Mouse (Mus musculus): ENCODE measurements around the gene Adipor2.

DNA sequence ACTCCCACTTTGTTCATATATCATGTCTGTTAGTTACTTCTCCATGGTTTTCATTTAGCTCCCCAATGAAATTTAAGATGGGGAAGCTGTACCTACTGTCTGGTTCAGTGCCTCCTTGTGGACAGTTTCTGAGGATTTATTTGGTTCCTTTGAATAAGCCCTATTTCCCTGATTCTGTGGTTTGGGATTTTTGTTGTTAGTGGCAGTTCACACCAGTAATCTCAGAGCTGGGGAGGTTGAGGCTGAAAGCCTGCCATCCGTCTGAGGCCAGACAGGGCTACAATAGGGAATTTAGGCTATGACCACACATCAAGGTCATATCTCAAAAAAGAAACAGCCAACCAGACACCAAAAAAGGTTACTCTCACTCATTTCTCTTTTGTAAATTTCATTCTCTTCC lies 38.9 kb downstream of the Adipor2 start:
- TF ChIP-seq CTCF (IDR thresholded peaks at IDR 0.05; ENCODE audit: extremely low read depth, insufficient read depth, insufficient read length, insufficient replicate concordance) (no peak), POLR2A (IDR thresholded peaks at IDR 0.05; ENCODE audit: low read depth, low read length) (no peak)

Measured in spleen, adult 2 months (tissue).